Mouse (Mus musculus): ENCODE measurements around the gene Mrnip.

The Mrnip gene

GRCm38 (mm10) chr11:50203302-50203827 is 29.1 kb downstream of the Mrnip start:
- DNase-seq (ENCODE audit: low read depth, low spot score) = no peak

- DNase-seq (ENCODE audit: low read depth, low spot score) = no peak
Observed at GRCm38 (mm10) chr11:50205434-50205833, 31.2 kb downstream of the Mrnip start.

GRCm38 (mm10) chr11:50206037-50206436 is 31.8 kb downstream of the Mrnip start:
- no peak for DNase-seq (ENCODE audit: low read depth, low spot score)

- DNase-seq (ENCODE audit: low read depth, low spot score) = no peak
Observed at GRCm38 (mm10) chr11:50207344-50207743, 33.1 kb downstream of the Mrnip start.

- DNase-seq (ENCODE audit: low read depth, low spot score) = no peak
Observed at GRCm38 (mm10) chr11:50208039-50208438, 33.8 kb downstream of the Mrnip start.

GRCm38 (mm10) chr11:50210101-50210504 is 35.9 kb downstream of the Mrnip start:
- peak; percentile 91 for DNase-seq (ENCODE audit: low read depth, low spot score)

GRCm38 (mm10) chr11:50210505-50211151 is 36.4 kb downstream of the Mrnip start, which contains the start of the genes Sqstm1 and Mgat4b:
Gene Sqstm1 (minus strand): TSS chr11:50210827.
Gene Mgat4b (plus strand): TSS chr11:50210890.
- DNase-seq (ENCODE audit: low read depth, low spot score) = peak; percentile 62

GRCm38 (mm10) chr11:50211322-50212059 is 37.2 kb downstream of the Mrnip start:
- DNase-seq (ENCODE audit: low read depth, low spot score) = no peak

GRCm38 (mm10) chr11:50212060-50212739 is 38.0 kb downstream of the Mrnip start:
- DNase-seq (ENCODE audit: low read depth, low spot score) = no peak

GRCm38 (mm10) chr11:50212848-50213758 is 38.9 kb downstream of the Mrnip start:
- no peak for DNase-seq (ENCODE audit: low read depth, low spot score)

- DNase-seq (ENCODE audit: low read depth, low spot score) = no peak
Observed at GRCm38 (mm10) chr11:50214631-50215030, 40.4 kb downstream of the Mrnip start.

- peak; percentile 47 for DNase-seq (ENCODE audit: low read depth, low spot score)
Observed at GRCm38 (mm10) chr11:50215633-50216032, 41.4 kb downstream of the Mrnip start.

- DNase-seq (ENCODE audit: low read depth, low spot score) = no peak
Observed at GRCm38 (mm10) chr11:50216724-50217366, 42.6 kb downstream of the Mrnip start.

- peak; percentile 63 for DNase-seq (ENCODE audit: low read depth, low spot score)
Observed at GRCm38 (mm10) chr11:50217811-50218210, 43.6 kb downstream of the Mrnip start.

GRCm38 (mm10) chr11:50219833-50220232 is 45.6 kb downstream of the Mrnip start:
- DNase-seq (ENCODE audit: low read depth, low spot score) = peak; percentile 87

GRCm38 (mm10) chr11:50222559-50223276 is 48.5 kb downstream of the Mrnip start:
- no peak for DNase-seq (ENCODE audit: low read depth, low spot score)

- no peak for DNase-seq (ENCODE audit: low read depth, low spot score)
Observed at GRCm38 (mm10) chr11:50223783-50224662, 49.8 kb downstream of the Mrnip start.

GRCm38 (mm10) chr11:50224671-50225530 is 50.7 kb downstream of the Mrnip start:
- peak; percentile 69 for DNase-seq (ENCODE audit: low read depth, low spot score)

Data from ES-CJ7 (cell line).